ENCODE assay signal across 9 mouse cellular contexts in genomic region chr12:118846221-118846620, GRCm38 (mm10). TPM values are rescaled to one million over a fixed set of nuclear protein-coding genes. Genes with fewer than 3 reads are reported as not detected.
A peak's percentile ranks its signal among the peaks of the same experiment; 100 is the strongest.
DNase-seq lines count a peak whose midpoint lies in the region; ATAC-seq lines count a peak whose summit lies in the region.
"Had no signal": no experiment of that assay in that cellular context is flagged by ENCODE, and none has a peak within 500 bp of the region (broad histone marks: within the 10 kb centered on the region; RNA-seq: fewer than 3 reads in every experiment).

Gene Sp8, plus strand, starts transcription at chr12:118846329.

- 0 out of 2 replicates have a peak within 1 kb of the TSS, but pooled peaks have one; percentile 51 for H3K9ac ChIP-seq in heart, embryonic 12.5 days
- peak within 1 kb of the TSS; percentile 75 for H3K9ac ChIP-seq in forebrain, embryonic 14.5 days (ENCODE audit: low read length)
- no peak within 1 kb of the TSS for H3K9ac ChIP-seq in liver, embryonic 16.5 days (ENCODE audit: low read depth, low read length)

- no peak for ATAC-seq in heart, embryonic 12.5 days (ENCODE audit: insufficient number of reproducible peaks, low FRiP score)
- ATAC-seq in forebrain, embryonic 14.5 days, result no peak
- no peak for ATAC-seq in liver, embryonic 16.5 days (ENCODE audit: low read depth)
- ATAC-seq in inflammation-experienced regulatory T-cells, adult 6 months, result no peak
- no peak for ATAC-seq in CD4-positive, CD25-positive, alpha-beta regulatory T cell, adult 4 months

- no peaks in the 10 kb centered on the region for H3K9me3 ChIP-seq in heart, embryonic 12.5 days (replicated peaks)
- no peaks in the 10 kb centered on the region for H3K9me3 ChIP-seq in forebrain, embryonic 14.5 days (replicated peaks; ENCODE audit: control insufficient read depth, low read length)
- no peaks in the 10 kb centered on the region for H3K9me3 ChIP-seq in liver, embryonic 16.5 days (replicated peaks; ENCODE audit: control insufficient read depth, low read length)

- H3K4me3 ChIP-seq in heart, embryonic 12.5 days, result peak within 1 kb of the TSS; percentile 56
- peak within 1 kb of the TSS; percentile 46 for H3K4me3 ChIP-seq in forebrain, embryonic 14.5 days (ENCODE audit: low read depth, low read length)
- peak within 1 kb of the TSS; percentile 47 for H3K4me3 ChIP-seq in liver, embryonic 16.5 days (ENCODE audit: low read depth, low read length)

- peaks cover 64% of the 10 kb centered on the region for H3K27me3 ChIP-seq in heart, embryonic 12.5 days (replicated peaks)
- peaks cover 36% of the 10 kb centered on the region for H3K27me3 ChIP-seq in forebrain, embryonic 14.5 days (replicated peaks; ENCODE audit: control insufficient read depth, insufficient read depth, low read length)
- H3K27me3 ChIP-seq in liver, embryonic 16.5 days (ENCODE audit: control insufficient read depth, insufficient read depth, low read depth, low read length), result peaks cover 85% of the 10 kb centered on the region
- H3K27me3 ChIP-seq: CH12.LX had no signal

- peak within 1 kb of the TSS; percentile 88 for H3K4me2 ChIP-seq in heart, embryonic 12.5 days
- H3K4me2 ChIP-seq in forebrain, embryonic 14.5 days (ENCODE audit: low read length), result peak within 1 kb of the TSS; percentile 61
- H3K4me2 ChIP-seq in liver, embryonic 16.5 days (ENCODE audit: low read depth, low read length), result peak within 1 kb of the TSS; percentile 71

- H3K36me3 ChIP-seq in heart, embryonic 12.5 days, result no peaks in the 10 kb centered on the region
- H3K36me3 ChIP-seq in forebrain, embryonic 14.5 days (ENCODE audit: control insufficient read depth, insufficient read depth, low read length), result no peaks in the 10 kb centered on the region
- no peaks in the 10 kb centered on the region for H3K36me3 ChIP-seq in liver, embryonic 16.5 days (ENCODE audit: control insufficient read depth, insufficient read depth)

- H3K4me1 ChIP-seq in heart, embryonic 12.5 days (replicated peaks), result peaks cover 27% of the 10 kb centered on the region
- peaks cover 3% of the 10 kb centered on the region; the same call in 1 of the 2 replicates for H3K4me1 ChIP-seq in forebrain, embryonic 14.5 days (ENCODE audit: control insufficient read depth, insufficient read depth, low read length)
- no peaks in the 10 kb centered on the region; the same call in none of the 2 replicates for H3K4me1 ChIP-seq in liver, embryonic 16.5 days (ENCODE audit: control insufficient read depth, low read depth, low read length)

- no peak within 1 kb of the TSS for H3K27ac ChIP-seq in heart, embryonic 12.5 days (ENCODE audit: poor library complexity, severe bottlenecking)
- peak within 1 kb of the TSS; percentile 76 for H3K27ac ChIP-seq in forebrain, embryonic 14.5 days (ENCODE audit: low read depth, low read length)
- H3K27ac ChIP-seq in liver, embryonic 16.5 days (ENCODE audit: low read length), result no peak within 1 kb of the TSS

- 2% methylated on average over 6 of the region's 6 CpGs for WGBS in heart, embryonic 12.5 days
- 5% methylated on average over 6 of the region's 6 CpGs for WGBS in forebrain, embryonic 14.5 days
- under 1% methylated on average over 6 of the region's 6 CpGs for WGBS in liver, embryonic 16.5 days (ENCODE audit: insufficient replicate concordance)

- intact Hi-C loops in heart, postnatal 25 days (cut with DNase I), result no loop called here

- DNase-seq in heart, postnatal 25 days (ENCODE audit: low spot score), result no peak
- DNase-seq in ES-CJ7 (ENCODE audit: low read depth, low spot score), result peak; percentile 50
- DNase-seq in forebrain, embryonic 14.5 days (ENCODE audit: low spot score), result no peak
- DNase-seq in adrenal gland, adult (ENCODE audit: inconsistent age in 2 of 2, low spot score in 1 of 2), result no peak

RNA-seq across cellular contexts. Expression of gene Sp8, which starts in this region (rescaled TPM):
- 0.05 TPM in 2 replicates for polyA plus RNA-seq in heart, embryonic 12.5 days (2016; fragmentation: Nextera tagmentation; extraction: Ambion mirVana)
- not detected for total RNA-seq in heart, postnatal 25 days (2021)
- polyA plus RNA-seq in forebrain, embryonic 14.5 days (2014; fragmentation: Nextera tagmentation; extraction: Ambion mirVana), result 10.6 and 11.3 TPM in 2 replicates
- not detected in 2 replicates for polyA plus RNA-seq in liver, embryonic 16.5 days (2015; fragmentation: Nextera tagmentation; extraction: Ambion mirVana)
- not detected for polyA plus RNA-seq in inflammation-experienced regulatory T-cells, adult 6 months (2017; shearing (Covaris generic))
- not detected for polyA plus RNA-seq in CD4-positive, CD25-positive, alpha-beta regulatory T cell, adult 4 months (2017; shearing (Covaris generic))
- total RNA-seq: CH12.LX had no signal

Comparison
In these comparisons a context has a peak if more than half of its experiments do, and no peak if none do; other contexts are left out.
1. RNA of gene Sp8 (polyA plus RNA-seq): 10.6 to 11.3 TPM in forebrain, embryonic 14.5 days; 0.05 TPM in heart, embryonic 12.5 days, not detected in CD4-positive, CD25-positive, alpha-beta regulatory T cell, adult 4 months, not detected in liver, embryonic 16.5 days and not detected in inflammation-experienced regulatory T-cells, adult 6 months; every median in the first group is over 10 times any median in the second.
2. Peak in every context shown above with its lines, with median percentiles within 50 percentile points of each other: H3K4me2 ChIP-seq and H3K4me3 ChIP-seq.